ENCODE assay signal across 21 mouse cellular contexts in the genomic region with DNA sequence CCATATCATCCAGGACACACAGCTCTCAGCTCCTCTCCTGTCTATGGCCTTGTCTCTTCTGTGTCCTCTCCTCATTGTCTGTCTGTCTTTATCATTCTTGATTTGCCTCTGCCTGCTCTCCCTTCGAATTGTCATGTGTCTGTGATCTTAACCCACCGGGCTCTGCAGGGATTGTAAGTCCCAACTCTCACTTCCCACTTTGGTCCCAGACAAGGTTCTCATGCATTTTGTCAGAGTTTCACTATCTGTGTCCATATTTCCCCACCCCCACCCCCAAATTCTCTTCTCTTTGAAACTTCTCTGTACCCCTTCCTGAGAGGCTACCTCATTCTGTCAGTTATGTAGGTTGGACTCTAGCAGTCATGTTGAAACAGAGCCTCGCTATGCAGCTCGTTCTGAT.
A peak's percentile ranks its signal among the peaks of the same experiment; 100 is the strongest.
DNase-seq lines count a peak whose midpoint lies in the region; ATAC-seq and TF ChIP-seq lines count a peak whose summit lies in the region.
"Had no signal": no experiment of that assay in that cellular context is flagged by ENCODE, and none has a peak within 500 bp of the region (broad histone marks: within the 10 kb centered on the region; RNA-seq: fewer than 3 reads in every experiment).

No protein-coding gene starts in this region.

- no peaks in the 10 kb centered on the region for H3K79me2 ChIP-seq in heart, adult 2 months (replicated peaks; ENCODE audit: control insufficient read depth, insufficient read depth, low read length)

- no peaks in the 10 kb centered on the region for H3K9me3 ChIP-seq in heart, embryonic 10.5 days
- H3K9me3 ChIP-seq in forebrain, embryonic 16.5 days (ENCODE audit: control insufficient read depth, low read length) = no peaks in the 10 kb centered on the region
- H3K9me3 ChIP-seq: embryonic facial prominence, embryonic 13.5 days; embryonic facial prominence, embryonic 15.5 days; forebrain, embryonic 13.5 days; forebrain, embryonic 15.5 days had no signal

- 0 out of 2 replicates have a peak, but pooled peaks have one; percentile 29 for ATAC-seq in common myeloid progenitor, adult 5-6 weeks (replicated peaks; ENCODE audit: low read depth, poor library complexity, severe bottlenecking)
- ATAC-seq in megakaryocyte, adult 5-6 weeks (ENCODE audit: poor library complexity, severe bottlenecking) = peak; percentile 60
- no peak for ATAC-seq in forebrain, embryonic 16.5 days
- no peak for ATAC-seq in erythroblast, adult 5-6 weeks (replicated peaks; ENCODE audit: low FRiP score, poor library complexity, severe bottlenecking)
- ATAC-seq: forebrain, embryonic 13.5 days; forebrain, embryonic 15.5 days had no signal

- TF ChIP-seq EP300 in heart, adult 2 months (IDR thresholded peaks at IDR 0.05; ENCODE audit: insufficient read depth, low read depth, low read length) = no peak

- no peaks in the 10 kb centered on the region for H3K4me1 ChIP-seq in heart, embryonic 10.5 days
- H3K4me1 ChIP-seq in heart, adult 2 months (ENCODE audit: control insufficient read depth, insufficient read depth, low read length) = no peaks in the 10 kb centered on the region
- H3K4me1 ChIP-seq in forebrain, embryonic 16.5 days (replicated peaks; ENCODE audit: control insufficient read depth, insufficient read depth, low read length) = no peaks in the 10 kb centered on the region
- H3K4me1 ChIP-seq: embryonic facial prominence, embryonic 13.5 days; embryonic facial prominence, embryonic 15.5 days; forebrain, embryonic 13.5 days; forebrain, embryonic 15.5 days had no signal

- no peak for TF ChIP-seq CTCF in heart, adult 2 months (IDR thresholded peaks at IDR 0.05)

- DNase-seq in heart, embryonic 10.5 days (ENCODE audit: low spot score) = peak; percentile 46
- no peak for DNase-seq in heart, adult 2 months
- no peak for DNase-seq in MN1 (ENCODE audit: low spot score)
- DNase-seq: adrenal gland, adult 2 months; adrenal gland, postnatal 10 days; adrenal gland, postnatal 25 days; cerebellum, adult 11-12 months; cerebellum, adult 2 months; cerebellum, adult 9-10 months; cerebellum, postnatal 10 days; cerebellum, postnatal 25 days; embryo, embryonic 11 days had no signal

- H3K27me3 ChIP-seq in heart, embryonic 10.5 days (ENCODE audit: insufficient read depth, poor library complexity, severe bottlenecking) = no peaks in the 10 kb centered on the region
- no peaks in the 10 kb centered on the region for H3K27me3 ChIP-seq in heart, adult 2 months (ENCODE audit: control insufficient read depth, insufficient read depth, low read length)
- no peaks in the 10 kb centered on the region for H3K27me3 ChIP-seq in forebrain, embryonic 16.5 days (replicated peaks; ENCODE audit: control insufficient read depth, insufficient read depth, low read length)
- H3K27me3 ChIP-seq: embryonic facial prominence, embryonic 13.5 days; embryonic facial prominence, embryonic 15.5 days; forebrain, embryonic 15.5 days had no signal

- no peak overlapping the region for H3K4me2 ChIP-seq in forebrain, embryonic 16.5 days (ENCODE audit: low read length)
- H3K4me2 ChIP-seq: embryonic facial prominence, embryonic 13.5 days; embryonic facial prominence, embryonic 15.5 days; forebrain, embryonic 13.5 days; forebrain, embryonic 15.5 days had no signal

- WGBS in heart, embryonic 10.5 days = 76% methylated on average over 4 of the region's 4 CpGs
- WGBS in heart, adult 2 months = 82% methylated on average over 4 of the region's 4 CpGs
- 87% methylated on average over 4 of the region's 4 CpGs for WGBS in forebrain, embryonic 16.5 days

- H3K9ac ChIP-seq in heart, adult 2 months (ENCODE audit: low read depth, low read length) = no peak overlapping the region
- no peak overlapping the region for H3K9ac ChIP-seq in forebrain, embryonic 16.5 days (replicated peaks; ENCODE audit: low read depth, low read length)
- H3K9ac ChIP-seq: embryonic facial prominence, embryonic 13.5 days; embryonic facial prominence, embryonic 15.5 days; forebrain, embryonic 13.5 days; forebrain, embryonic 15.5 days had no signal

- intact Hi-C loops in heart, adult 2 months (cut with DNase I) = no loop called here

- no peak overlapping the region for H3K27ac ChIP-seq in heart, embryonic 10.5 days
- H3K27ac ChIP-seq in heart, adult 2 months = no peak overlapping the region
- H3K27ac ChIP-seq in forebrain, embryonic 16.5 days (ENCODE audit: low read length) = no peak overlapping the region
- H3K27ac ChIP-seq: embryonic facial prominence, embryonic 13.5 days; embryonic facial prominence, embryonic 15.5 days; forebrain, embryonic 13.5 days; forebrain, embryonic 15.5 days had no signal

- H3K36me3 ChIP-seq in heart, embryonic 10.5 days = no peaks in the 10 kb centered on the region
- no peaks in the 10 kb centered on the region for H3K36me3 ChIP-seq in heart, adult 2 months (ENCODE audit: control insufficient read depth, insufficient read depth, low read length)
- no peaks in the 10 kb centered on the region for H3K36me3 ChIP-seq in forebrain, embryonic 16.5 days (ENCODE audit: control insufficient read depth, insufficient read depth)
- H3K36me3 ChIP-seq: embryonic facial prominence, embryonic 13.5 days; embryonic facial prominence, embryonic 15.5 days; forebrain, embryonic 15.5 days; G1E had no signal

- H3K4me3 ChIP-seq in heart, embryonic 10.5 days = no peak overlapping the region
- no peak overlapping the region for H3K4me3 ChIP-seq in heart, adult 2 months
- H3K4me3 ChIP-seq in forebrain, embryonic 16.5 days (replicated peaks; ENCODE audit: low read length) = no peak overlapping the region
- H3K4me3 ChIP-seq: embryonic facial prominence, embryonic 13.5 days; embryonic facial prominence, embryonic 15.5 days; forebrain, embryonic 13.5 days; forebrain, embryonic 15.5 days had no signal

- TF ChIP-seq POLR2A in heart, adult 2 months (IDR thresholded peaks at IDR 0.05; ENCODE audit: insufficient read depth, low read depth, low read length) = no peak

Comparison
In these comparisons a context has a peak if more than half of its experiments do, and no peak if none do; other contexts are left out.
1. ATAC-seq: peak in common myeloid progenitor, adult 5-6 weeks (single experiment) and megakaryocyte, adult 5-6 weeks (single experiment); none in forebrain, embryonic 16.5 days (single experiment) and erythroblast, adult 5-6 weeks (single experiment).